Mouse (Mus musculus) R1 (cell line): ENCODE results near the gene Ski.
A peak's percentile ranks its signal among the peaks of the same experiment; 100 is the strongest.

Experiments used
- DNase-seq: peaks from one replicate; pipeline ENCODE4 v3.0.0-alpha.2; 2018; ENCODE audit warnings: low read depth, low spot score

The Ski gene

GRCm38 (mm10) chr4:155234371-155235310 is 12.2 kb upstream of the Ski start:
- no peak for DNase-seq

GRCm38 (mm10) chr4:155233878-155234277 is 11.5 kb upstream of the Ski start:
- DNase-seq, result no peak

- DNase-seq, result no peak
These were observed 6.1 kb upstream of the Ski start for GRCm38 (mm10) chr4:155228461-155228860.

- DNase-seq, result no peak
These were observed 5.6 kb upstream of the Ski start for GRCm38 (mm10) chr4:155227986-155228385.

GRCm38 (mm10) chr4:155225918-155226317 is 3.5 kb upstream of the Ski start:
- DNase-seq, result no peak

GRCm38 (mm10) chr4:155223594-155224528 is 1.5 kb upstream of the Ski start:
- DNase-seq, result no peak

GRCm38 (mm10) chr4:155222841-155223593 is 625 bp upstream of the Ski start:
- DNase-seq, result peak; percentile 91

GRCm38 (mm10) chr4:155221599-155222551 is 517 bp downstream of the Ski start:
- DNase-seq, result peak; percentile 72

- no peak for DNase-seq
These were observed 1.3 kb downstream of the Ski start for GRCm38 (mm10) chr4:155221106-155221505.

- no peak for DNase-seq
These were observed 1.9 kb downstream of the Ski start for GRCm38 (mm10) chr4:155220213-155221100.

GRCm38 (mm10) chr4:155219271-155220212 is 2.9 kb downstream of the Ski start:
- DNase-seq, result no peak

GRCm38 (mm10) chr4:155218104-155218732 is 4.2 kb downstream of the Ski start:
- peak; percentile 47 for DNase-seq

- no peak for DNase-seq
These were observed 4.9 kb downstream of the Ski start for GRCm38 (mm10) chr4:155217241-155218103.

GRCm38 (mm10) chr4:155215773-155216630 is 6.4 kb downstream of the Ski start:
- no peak for DNase-seq

GRCm38 (mm10) chr4:155215203-155215602 is 7.2 kb downstream of the Ski start:
- DNase-seq, result no peak

- no peak for DNase-seq
These were observed 7.6 kb downstream of the Ski start for GRCm38 (mm10) chr4:155214793-155215192.
